Mouse (Mus musculus) lung, adult 10 weeks (tissue): ENCODE data around the gene Plcl1. TPM values are rescaled to one million over a fixed set of nuclear protein-coding genes. Genes with fewer than 3 reads are reported as not detected.

Source experiments
- polyA plus RNA-seq: library from polyadenylated mRNA; stranded (reverse); fragments of 350-450 nt; fragmentation: Illumina TruSeq; extraction: RNeasy Lipid Tissue Mini Kit (QIAGEN cat#74804); gene quantifications from one replicate; pipeline ENCODE4 v1.2.3, GENCODE M21; 2014; ENCODE audit warnings: low read depth, low replicate concordance; ENCODE audit not compliant: insufficient read depth

Plcl1 gene
- 2.3 TPM for polyA plus RNA-seq

DNA sequence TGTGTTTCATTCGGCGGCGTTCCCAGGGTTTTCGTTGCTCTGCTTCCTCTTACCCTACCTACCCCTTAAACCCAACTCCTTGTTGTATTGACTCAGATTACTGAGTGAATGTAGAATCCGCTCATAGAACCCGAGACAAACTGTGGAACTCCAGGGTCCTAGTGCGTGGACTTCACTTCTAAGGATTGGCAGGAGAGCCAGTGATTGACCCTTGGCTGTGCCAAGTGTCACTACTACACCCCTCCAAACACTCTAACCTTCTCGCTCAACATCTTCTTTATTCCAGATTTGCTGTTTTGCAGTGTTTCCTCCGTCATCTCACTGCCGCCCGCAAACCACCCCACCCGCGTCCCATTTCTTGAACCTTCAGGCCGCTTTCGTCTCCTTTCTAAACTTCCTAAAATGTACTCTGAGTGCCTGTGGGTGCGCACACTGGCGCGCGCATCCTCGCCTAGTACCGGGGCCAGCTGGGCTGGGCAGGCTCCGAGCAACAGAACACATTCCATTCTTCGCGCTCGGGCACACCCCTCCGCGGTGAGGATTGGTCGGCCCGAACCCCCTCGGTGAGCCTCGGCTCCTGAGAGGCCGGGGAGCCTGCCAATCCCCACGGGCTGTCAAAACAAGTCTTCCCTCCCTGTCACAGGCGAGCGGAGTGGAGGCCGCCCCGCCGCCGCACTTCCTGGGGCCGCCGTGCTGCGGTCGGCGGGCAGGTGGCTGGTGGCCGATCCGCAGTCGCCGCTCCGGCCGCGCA is at the start of gene Plcl1:
TSS of gene Plcl1 (plus strand) at position 650 of the 751 bp plus-strand sequence.

DNA sequence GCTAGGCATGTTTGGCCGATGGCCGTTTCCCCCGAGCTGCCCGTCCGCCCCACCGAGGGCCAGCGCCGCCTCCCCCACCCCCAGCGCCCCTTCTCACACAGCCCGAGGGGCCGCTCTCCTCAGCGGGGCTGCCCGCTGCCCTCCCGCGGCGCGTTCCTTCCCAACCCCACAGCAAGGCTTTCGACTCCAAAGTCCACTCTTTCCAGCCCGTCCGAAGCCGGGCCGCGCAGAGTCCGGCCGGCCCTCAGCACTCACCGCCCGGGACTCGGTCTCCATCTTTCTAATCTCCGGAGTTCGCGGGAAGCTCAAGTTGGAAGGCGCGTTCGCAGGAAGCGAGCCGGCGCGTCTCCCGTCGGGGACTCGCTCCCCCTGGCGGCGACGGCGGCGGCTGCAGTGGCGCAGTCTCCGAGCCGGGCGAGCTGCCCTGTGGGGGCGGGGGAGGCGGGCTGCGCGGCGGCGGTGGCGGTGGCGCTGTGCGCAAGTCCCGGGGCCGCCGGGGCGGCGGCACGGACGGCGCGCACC is 42.6 kb upstream of the Plcl1 start, which contains the start of gene Boll:
TSS of gene Boll (minus strand) at position 426 of the 522 bp plus-strand sequence.

Other genes with a start within 250 kb of the Plcl1 start
- gene Rftn2, start 179.1 kb upstream of the Plcl1 start, polyA plus RNA-seq, result 13.3 TPM
- gene Mars2, start 168.7 kb upstream of the Plcl1 start, polyA plus RNA-seq, result 0.95 TPM
- gene Boll, start 42.5 kb upstream of the Plcl1 start, polyA plus RNA-seq, result not detected